Comparison of ENCODE assay signal across 9 mouse cellular contexts in the genomic region with DNA sequence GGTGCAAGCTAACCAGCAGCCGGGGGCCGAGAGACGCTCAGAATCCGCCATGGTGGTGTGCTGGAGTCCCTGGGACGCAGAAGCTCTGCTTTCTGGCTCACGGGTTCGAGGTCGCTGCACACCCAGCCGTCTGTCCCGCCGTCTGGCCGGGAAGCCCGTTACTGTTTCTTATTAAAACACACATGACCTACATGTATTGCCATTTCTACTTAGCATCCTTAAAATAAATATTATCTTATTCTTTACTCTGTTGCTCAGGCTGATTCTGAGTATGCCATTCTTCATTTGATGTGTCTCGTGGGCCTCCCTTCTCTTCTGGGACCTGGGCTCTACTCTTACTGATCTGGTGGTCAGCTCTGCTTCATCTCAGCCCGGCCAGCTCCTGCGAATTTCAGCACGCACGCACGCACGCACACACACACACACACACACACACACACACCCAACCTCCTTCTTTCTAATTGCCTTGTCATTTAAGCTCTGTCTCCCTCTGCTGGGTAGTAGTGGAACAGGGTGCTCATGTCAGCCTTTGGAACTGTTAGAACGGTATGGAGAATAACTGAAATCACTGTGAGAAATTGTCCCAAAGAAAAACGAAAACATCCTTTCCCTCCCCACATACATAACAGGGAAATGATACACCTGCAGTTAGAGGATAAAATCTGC. TPM values are rescaled to one million over a fixed set of nuclear protein-coding genes. Genes with fewer than 3 reads are reported as not detected.
DNase-seq lines count a peak whose midpoint lies in the region; ATAC-seq lines count a peak whose summit lies in the region.
"Had no signal": no experiment of that assay in that cellular context is flagged by ENCODE, and none has a peak within 500 bp of the region (broad histone marks: within the 10 kb centered on the region; RNA-seq: fewer than 3 reads in every experiment).

TSS of gene Gm6169 (minus strand) at position 51 of the 666 bp plus-strand sequence.

- 88% methylated on average over 22 of the region's 22 CpGs for WGBS in hindbrain, embryonic 10.5 days
- WGBS in hindbrain, embryonic 12.5 days = 76% methylated on average over 22 of the region's 22 CpGs
- 82% methylated on average over 22 of the region's 22 CpGs for WGBS in midbrain, embryonic 14.5 days

- H3K9ac ChIP-seq in hindbrain, embryonic 12.5 days = no peak within 1 kb of the TSS
- no peak within 1 kb of the TSS for H3K9ac ChIP-seq in midbrain, embryonic 14.5 days (replicated peaks; ENCODE audit: low read length)
- H3K9ac ChIP-seq: embryonic facial prominence, embryonic 15.5 days had no signal

- peaks cover 9% of the 10 kb centered on the region; the same call in 1 of the 2 replicates for H3K36me3 ChIP-seq in hindbrain, embryonic 10.5 days
- H3K36me3 ChIP-seq in hindbrain, embryonic 12.5 days = no peaks in the 10 kb centered on the region
- H3K36me3 ChIP-seq in midbrain, embryonic 14.5 days (ENCODE audit: control insufficient read depth, insufficient read depth, low read length) = peaks cover 7% of the 10 kb centered on the region; the same call in 1 of the 2 replicates
- H3K36me3 ChIP-seq: embryonic facial prominence, embryonic 15.5 days had no signal

- no peak within 1 kb of the TSS for H3K4me2 ChIP-seq in hindbrain, embryonic 12.5 days (replicated peaks)
- no peak within 1 kb of the TSS for H3K4me2 ChIP-seq in midbrain, embryonic 14.5 days (ENCODE audit: low read length)
- H3K4me2 ChIP-seq: embryonic facial prominence, embryonic 15.5 days had no signal

- H3K27me3 ChIP-seq in hindbrain, embryonic 10.5 days (ENCODE audit: insufficient read depth, poor library complexity, severe bottlenecking) = no peaks in the 10 kb centered on the region
- no peaks in the 10 kb centered on the region for H3K27me3 ChIP-seq in hindbrain, embryonic 12.5 days
- H3K27me3 ChIP-seq in midbrain, embryonic 14.5 days (ENCODE audit: control insufficient read depth, insufficient read depth, low read length) = no peaks in the 10 kb centered on the region
- H3K27me3 ChIP-seq: embryonic facial prominence, embryonic 15.5 days had no signal

- DNase-seq in hindbrain, embryonic 10.5 days (ENCODE audit: low spot score) = peak; percentile 53
- peak; percentile 46 for DNase-seq in adrenal gland, adult 2 months
- peak; percentile 48 for DNase-seq in left cerebral cortex, adult 11 months (ENCODE audit: low spot score)
- DNase-seq in midbrain, embryonic 14.5 days = peak; percentile 84
- DNase-seq in thymus, postnatal 25 days = peak; percentile 7

- H3K4me1 ChIP-seq in hindbrain, embryonic 10.5 days (replicated peaks) = no peaks in the 10 kb centered on the region
- H3K4me1 ChIP-seq in hindbrain, embryonic 12.5 days = no peaks in the 10 kb centered on the region
- no peaks in the 10 kb centered on the region for H3K4me1 ChIP-seq in midbrain, embryonic 14.5 days (ENCODE audit: control insufficient read depth, insufficient read depth, low read length)
- H3K4me1 ChIP-seq: embryonic facial prominence, embryonic 15.5 days had no signal

- ATAC-seq in hindbrain, embryonic 12.5 days (ENCODE audit: low FRiP score) = no peak
- peak; percentile 83 for ATAC-seq in common myeloid progenitor, adult 5-6 weeks (replicated peaks; ENCODE audit: low read depth, poor library complexity, severe bottlenecking)
- peak; percentile 65 to 74 for ATAC-seq in hematopoietic stem cell, adult 5-6 weeks (replicated peaks in 1 of 2; ENCODE audit: insufficient read depth in 1 of 2, low FRiP score in 2 of 2, low TSS enrichment in 1 of 2, low read depth in 1 of 2, poor library complexity in 2 of 2, severe bottlenecking in 2 of 2)
- ATAC-seq in midbrain, embryonic 14.5 days (ENCODE audit: low FRiP score, low TSS enrichment) = no peak

- no peaks in the 10 kb centered on the region for H3K9me3 ChIP-seq in hindbrain, embryonic 10.5 days
- H3K9me3 ChIP-seq in hindbrain, embryonic 12.5 days (replicated peaks) = no peaks in the 10 kb centered on the region
- H3K9me3 ChIP-seq in midbrain, embryonic 14.5 days (ENCODE audit: control insufficient read depth, low read length) = no peaks in the 10 kb centered on the region
- H3K9me3 ChIP-seq: embryonic facial prominence, embryonic 15.5 days had no signal

- no peak within 1 kb of the TSS for H3K27ac ChIP-seq in hindbrain, embryonic 10.5 days
- H3K27ac ChIP-seq in hindbrain, embryonic 12.5 days = no peak within 1 kb of the TSS
- H3K27ac ChIP-seq in midbrain, embryonic 14.5 days (replicated peaks; ENCODE audit: low read depth, low read length) = no peak within 1 kb of the TSS
- H3K27ac ChIP-seq: embryonic facial prominence, embryonic 15.5 days had no signal

- no peak within 1 kb of the TSS for H3K4me3 ChIP-seq in hindbrain, embryonic 10.5 days
- no peak within 1 kb of the TSS for H3K4me3 ChIP-seq in hindbrain, embryonic 12.5 days
- no peak within 1 kb of the TSS for H3K4me3 ChIP-seq in midbrain, embryonic 14.5 days (replicated peaks; ENCODE audit: low read depth, low read length)
- H3K4me3 ChIP-seq: embryonic facial prominence, embryonic 15.5 days had no signal

RNA-seq across cellular contexts. Expression of gene Gm6169, which starts in this region (rescaled TPM):
- 0.62 and 0.75 TPM in 2 replicates for polyA plus RNA-seq in hindbrain, embryonic 10.5 days (2016; fragmentation: Nextera tagmentation; extraction: Ambion mirVana)
- 0.40 and 1.4 TPM in 2 replicates for polyA plus RNA-seq in hindbrain, embryonic 12.5 days (2016; fragmentation: Nextera tagmentation; extraction: Ambion mirVana)
- total RNA-seq in adrenal gland, adult 2 months (2021) = 10 to 100 TPM in 1 of 2 experiments, under 1 TPM in 1; 0.66 to 15.5 TPM
- 0.96 and 1.0 TPM in 2 replicates for polyA plus RNA-seq in adrenal gland, adult 2 months (2012; rRNA removed)
- 1.4 and 2.0 TPM in 2 replicates for total RNA-seq in common myeloid progenitor, adult 5-6 weeks (2017)
- total RNA-seq in hematopoietic stem cell, adult 5-6 weeks (2017) = 1.9 and 2.4 TPM in 2 replicates
- polyA plus RNA-seq in midbrain, embryonic 14.5 days (2014; fragmentation: Nextera tagmentation; extraction: Ambion mirVana) = 0.61 and 1.1 TPM in 2 replicates

Comparison
In these comparisons a context has a peak if more than half of its experiments do, and no peak if none do; other contexts are left out.
1. Peak in DNase-seq in hindbrain, embryonic 10.5 days; RNA of the gene not detected or under 1 TPM.
2. DNase-seq: peak in every context shown above with its lines; median percentile 84 in midbrain, embryonic 14.5 days; 53 in hindbrain, embryonic 10.5 days; 48 in left cerebral cortex, adult 11 months; 46 in adrenal gland, adult 2 months; 7 in thymus, postnatal 25 days.
3. ATAC-seq: peak in common myeloid progenitor, adult 5-6 weeks (single experiment) and hematopoietic stem cell, adult 5-6 weeks (2 of 2); none in hindbrain, embryonic 12.5 days (single experiment) and midbrain, embryonic 14.5 days (single experiment).